Mouse (Mus musculus): ENCODE measurements around the gene Scn2a. TPM values are rescaled to one million over a fixed set of nuclear protein-coding genes. Genes with fewer than 3 reads are reported as not detected.
A peak's percentile ranks its signal among the peaks of the same experiment; 100 is the strongest.

Scn2a gene
- 49.5 and 54.7 TPM in 2 replicates for polyA plus RNA-seq (2015; fragmentation: Nextera tagmentation; extraction: Ambion mirVana)

- Histone ChIP-seq H3K27ac (ENCODE audit: low read depth, low read length) (peak within 1 kb of the TSS; percentile 41), H3K4me2 (ENCODE audit: low read length) (peak within 1 kb of the TSS; percentile 54), H3K27me3 (replicated peaks; ENCODE audit: control insufficient read depth, insufficient read depth, low read length) (no peaks in the 10 kb centered on the region), H3K4me3 (ENCODE audit: low read length) (peak within 1 kb of the TSS; percentile 41), H3K9ac (ENCODE audit: low read depth, low read length) (peak within 1 kb of the TSS; percentile 54), H3K4me1 (ENCODE audit: control insufficient read depth, insufficient read depth, low read depth, low read length) (no peaks in the 10 kb centered on the region; the same call in none of the 2 replicates), H3K36me3 (ENCODE audit: control insufficient read depth, insufficient read depth, low read length) (no peaks in the 10 kb centered on the region), H3K9me3 (ENCODE audit: control insufficient read depth, low read length) (no peaks in the 10 kb centered on the region)
- ATAC-seq, result peak; percentile 57
- WGBS, result 32% methylated on average over 9 of the region's 9 CpGs
Measured at GRCm38 (mm10) chr2:65620556-65621166, at the start of gene Scn2a. Scn2a (plus strand) TSS chr2:65620771.

DNA sequence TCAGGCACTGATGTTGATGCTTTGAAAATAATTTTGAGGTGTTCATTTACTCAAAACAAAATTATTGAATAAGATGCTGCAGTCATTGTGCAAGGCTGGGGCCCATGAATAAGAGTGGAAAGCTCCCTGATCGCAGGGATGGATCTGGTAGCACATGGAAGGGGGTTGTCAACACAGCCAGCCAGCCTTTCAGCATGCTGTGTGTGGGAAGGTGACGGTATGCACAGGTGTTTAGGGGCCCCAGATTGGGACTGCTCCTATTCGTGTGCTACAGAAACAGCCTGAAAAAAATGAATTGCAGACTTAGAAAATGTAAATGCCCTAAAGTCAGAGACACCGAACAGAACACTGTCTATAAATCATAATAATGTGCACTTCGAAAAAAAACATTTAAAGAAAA lies 32.9 kb upstream of the Scn2a start:
- H3K9me3 ChIP-seq (ENCODE audit: control insufficient read depth, low read length), result no peaks in the 10 kb centered on the region
- 82% methylated on average over 5 of the region's 5 CpGs for WGBS
- ATAC-seq, result no peak

GRCm38 (mm10) chr2:65607813-65608212 lies 12.8 kb upstream of the Scn2a start:
- no peaks in the 10 kb centered on the region for H3K9me3 ChIP-seq (ENCODE audit: control insufficient read depth, low read length)
- H3K36me3 ChIP-seq (ENCODE audit: control insufficient read depth, insufficient read depth, low read length), result no peaks in the 10 kb centered on the region
- H3K9ac ChIP-seq (ENCODE audit: low read depth, low read length), result no peak overlapping the region
- H3K4me1 ChIP-seq (ENCODE audit: control insufficient read depth, insufficient read depth, low read depth, low read length), result no peaks in the 10 kb centered on the region
- no peak overlapping the region for H3K4me2 ChIP-seq (ENCODE audit: low read length)
- H3K27ac ChIP-seq (ENCODE audit: low read depth, low read length), result no peak overlapping the region
- no peaks in the 10 kb centered on the region for H3K27me3 ChIP-seq (replicated peaks; ENCODE audit: control insufficient read depth, insufficient read depth, low read length)
- H3K4me3 ChIP-seq (ENCODE audit: low read length), result no peak overlapping the region
- ATAC-seq, result 0 out of 2 replicates have a peak, but pooled peaks have one; percentile 37

More for the DNA sequence above, 32.9 kb upstream of the Scn2a start:
- no peak overlapping the region for H3K4me3 ChIP-seq (ENCODE audit: low read length)
- H3K4me2 ChIP-seq (ENCODE audit: low read length), result no peak overlapping the region
- H3K9ac ChIP-seq (ENCODE audit: low read depth, low read length), result no peak overlapping the region
- no peak overlapping the region for H3K27ac ChIP-seq (ENCODE audit: low read depth, low read length)
- H3K27me3 ChIP-seq (replicated peaks; ENCODE audit: control insufficient read depth, insufficient read depth, low read length), result no peaks in the 10 kb centered on the region
- no peaks in the 10 kb centered on the region for H3K4me1 ChIP-seq (ENCODE audit: control insufficient read depth, insufficient read depth, low read depth, low read length)
- H3K36me3 ChIP-seq (ENCODE audit: control insufficient read depth, insufficient read depth, low read length), result no peaks in the 10 kb centered on the region

GRCm38 (mm10) chr2:65611887-65612286 lies 8.7 kb upstream of the Scn2a start:
- no peak overlapping the region for H3K27ac ChIP-seq (ENCODE audit: low read depth, low read length)
- no peak for ATAC-seq
- H3K27me3 ChIP-seq (replicated peaks; ENCODE audit: control insufficient read depth, insufficient read depth, low read length), result no peaks in the 10 kb centered on the region
- no peaks in the 10 kb centered on the region for H3K9me3 ChIP-seq (ENCODE audit: control insufficient read depth, low read length)
- WGBS, result 83% methylated on average over 4 of the region's 4 CpGs
- no peaks in the 10 kb centered on the region for H3K36me3 ChIP-seq (ENCODE audit: control insufficient read depth, insufficient read depth, low read length)
- H3K4me2 ChIP-seq (ENCODE audit: low read length), result no peak overlapping the region
- H3K4me1 ChIP-seq (ENCODE audit: control insufficient read depth, insufficient read depth, low read depth, low read length), result no peaks in the 10 kb centered on the region
- H3K9ac ChIP-seq (ENCODE audit: low read depth, low read length), result no peak overlapping the region
- H3K4me3 ChIP-seq (ENCODE audit: low read length), result no peak overlapping the region

DNA sequence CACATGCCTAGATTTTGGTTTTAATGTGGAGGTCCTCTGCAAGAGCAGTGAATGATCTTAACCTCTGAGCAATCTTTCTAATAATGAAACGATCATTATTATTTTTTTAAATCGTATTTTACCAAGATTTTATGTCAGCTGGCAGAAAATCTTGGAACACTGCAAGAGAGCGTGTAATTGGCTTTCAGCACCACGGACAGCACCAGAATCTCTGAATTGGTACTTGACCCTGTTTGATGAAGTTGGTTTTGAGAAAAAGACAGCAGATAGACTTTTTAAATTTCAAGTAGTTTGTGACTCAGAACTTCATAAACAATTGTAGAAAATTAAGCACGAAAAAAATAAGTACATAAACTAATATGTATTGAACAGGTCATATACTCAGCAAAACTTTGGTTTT lies 790 bp upstream of the Scn2a start:
- no peak overlapping the region for H3K27ac ChIP-seq (ENCODE audit: low read depth, low read length)
- WGBS, result 25% methylated on average over 5 of the region's 5 CpGs
- H3K27me3 ChIP-seq (replicated peaks; ENCODE audit: control insufficient read depth, insufficient read depth, low read length), result no peaks in the 10 kb centered on the region
- no peak overlapping the region for H3K9ac ChIP-seq (ENCODE audit: low read depth, low read length)
- no peaks in the 10 kb centered on the region for H3K36me3 ChIP-seq (ENCODE audit: control insufficient read depth, insufficient read depth, low read length)
- H3K9me3 ChIP-seq (ENCODE audit: control insufficient read depth, low read length), result no peaks in the 10 kb centered on the region
- no peak overlapping the region for H3K4me3 ChIP-seq (ENCODE audit: low read length)
- H3K4me2 ChIP-seq (ENCODE audit: low read length), result no peak overlapping the region
- ATAC-seq, result no peak
- no peaks in the 10 kb centered on the region; the same call in none of the 2 replicates for H3K4me1 ChIP-seq (ENCODE audit: control insufficient read depth, insufficient read depth, low read depth, low read length)

DNA sequence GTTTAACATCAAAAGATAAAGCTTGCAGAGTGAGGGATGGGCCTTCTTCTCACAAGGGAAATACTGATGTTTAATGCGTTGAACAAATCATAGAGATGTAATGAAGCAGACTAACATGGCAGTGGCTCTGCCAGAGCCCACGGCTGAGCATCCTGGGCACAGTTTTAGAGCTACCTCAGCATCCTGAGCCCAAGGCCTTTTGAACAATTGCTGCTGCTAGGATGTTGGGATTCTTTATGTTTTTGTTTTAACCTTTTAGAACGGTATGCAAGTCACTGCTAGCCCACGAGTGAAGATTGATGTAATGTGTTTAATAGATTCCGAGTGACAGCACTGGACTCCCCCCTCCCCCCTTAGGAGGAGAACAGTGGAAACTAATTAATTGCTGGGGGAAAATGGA lies 683 bp downstream of the Scn2a start:
- Histone ChIP-seq H3K27ac (ENCODE audit: low read depth, low read length) (peak overlapping the region; percentile 41), H3K4me3 (ENCODE audit: low read length) (peak overlapping the region; percentile 41), H3K36me3 (ENCODE audit: control insufficient read depth, insufficient read depth, low read length) (no peaks in the 10 kb centered on the region), H3K27me3 (replicated peaks; ENCODE audit: control insufficient read depth, insufficient read depth, low read length) (no peaks in the 10 kb centered on the region), H3K4me2 (ENCODE audit: low read length) (peak overlapping the region; percentile 54), H3K4me1 (ENCODE audit: control insufficient read depth, insufficient read depth, low read depth, low read length) (no peaks in the 10 kb centered on the region; the same call in none of the 2 replicates), H3K9me3 (ENCODE audit: control insufficient read depth, low read length) (no peaks in the 10 kb centered on the region), H3K9ac (ENCODE audit: low read depth, low read length) (peak overlapping the region; percentile 54)
- peak; percentile 82 for ATAC-seq
- WGBS, result 19% methylated on average over 5 of the region's 5 CpGs

DNA sequence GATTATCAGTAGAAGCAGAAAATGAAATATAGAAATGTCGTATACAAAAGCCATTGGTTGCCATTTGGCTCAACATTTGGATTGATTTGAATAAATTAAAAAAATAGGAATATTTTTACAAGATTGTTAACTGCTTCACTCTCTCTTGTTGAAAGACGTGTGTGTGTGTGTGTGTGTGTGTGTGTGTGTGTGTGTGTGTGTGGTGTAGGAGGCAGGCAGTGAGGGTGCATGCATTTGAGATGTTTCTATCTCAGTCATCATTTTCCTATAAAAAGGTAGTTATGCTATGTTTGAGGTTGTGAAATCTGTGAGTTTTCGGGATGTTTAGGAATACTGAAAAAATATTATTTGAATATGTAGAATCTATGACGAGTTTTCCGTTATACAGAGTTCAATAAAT lies 1.3 kb downstream of the Scn2a start:
- no peaks in the 10 kb centered on the region for H3K9me3 ChIP-seq (ENCODE audit: control insufficient read depth, low read length)
- WGBS, result 71% methylated on average over 5 of the region's 5 CpGs
- H3K4me3 ChIP-seq (ENCODE audit: low read length), result peak overlapping the region; percentile 41
- H3K36me3 ChIP-seq (ENCODE audit: control insufficient read depth, insufficient read depth, low read length), result no peaks in the 10 kb centered on the region
- H3K4me2 ChIP-seq (ENCODE audit: low read length), result peak overlapping the region; percentile 54
- H3K27me3 ChIP-seq (replicated peaks; ENCODE audit: control insufficient read depth, insufficient read depth, low read length), result no peaks in the 10 kb centered on the region
- H3K27ac ChIP-seq (ENCODE audit: low read depth, low read length), result no peak overlapping the region
- no peak for ATAC-seq
- no peaks in the 10 kb centered on the region; the same call in none of the 2 replicates for H3K4me1 ChIP-seq (ENCODE audit: control insufficient read depth, insufficient read depth, low read depth, low read length)
- H3K9ac ChIP-seq (ENCODE audit: low read depth, low read length), result no peak overlapping the region; the same call in 1 of the 2 replicates

DNA sequence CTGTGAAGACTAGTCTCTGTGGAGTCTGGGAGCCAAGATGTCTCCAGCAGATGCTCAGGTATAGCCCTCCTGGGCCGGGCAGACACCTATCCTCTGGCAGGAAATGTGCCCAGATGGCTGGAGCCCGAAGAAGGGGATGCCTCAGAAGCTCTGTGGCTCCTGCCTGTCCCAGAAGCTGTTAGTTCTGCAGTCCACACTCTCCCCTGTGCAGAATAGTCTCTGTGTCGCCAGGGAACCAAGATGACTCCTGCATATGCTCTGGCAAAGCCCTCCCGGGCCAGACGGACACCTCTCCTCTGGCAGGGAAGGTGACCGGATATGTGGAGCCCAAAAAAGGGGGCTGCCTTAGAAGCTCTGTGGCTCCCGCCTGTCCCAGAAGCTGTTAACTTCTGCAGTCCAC lies 32.1 kb downstream of the Scn2a start:
- Histone ChIP-seq H3K4me3 (ENCODE audit: low read length) (no peak overlapping the region), H3K36me3 (ENCODE audit: control insufficient read depth, insufficient read depth, low read length) (no peaks in the 10 kb centered on the region), H3K9ac (ENCODE audit: low read depth, low read length) (no peak overlapping the region), H3K9me3 (ENCODE audit: control insufficient read depth, low read length) (no peaks in the 10 kb centered on the region), H3K27ac (ENCODE audit: low read depth, low read length) (no peak overlapping the region), H3K4me2 (ENCODE audit: low read length) (no peak overlapping the region), H3K27me3 (replicated peaks; ENCODE audit: control insufficient read depth, insufficient read depth, low read length) (no peaks in the 10 kb centered on the region), H3K4me1 (ENCODE audit: control insufficient read depth, insufficient read depth, low read depth, low read length) (no peaks in the 10 kb centered on the region)
- no peak for ATAC-seq
- 90% methylated on average over 7 of the region's 7 CpGs for WGBS

DNA sequence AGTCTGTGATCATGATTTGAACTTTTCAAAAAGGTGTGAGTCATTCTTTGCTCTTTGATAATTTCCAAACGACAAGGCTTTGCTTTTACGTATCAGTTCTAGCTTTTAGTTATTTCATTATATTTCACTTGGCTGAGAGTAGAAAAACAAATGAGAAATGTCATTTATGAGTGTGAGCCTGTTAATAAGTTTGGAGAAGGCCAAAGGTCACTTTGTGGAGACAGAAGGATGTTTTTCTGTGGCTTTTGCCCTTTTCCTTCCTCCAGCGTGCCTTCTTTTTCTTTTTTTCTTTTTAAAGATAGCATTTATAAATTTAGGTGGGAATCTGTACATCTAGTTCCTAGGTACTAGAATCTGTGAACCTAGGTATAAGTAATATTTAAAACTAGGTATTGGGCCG lies 36.5 kb downstream of the Scn2a start:
- no peaks in the 10 kb centered on the region for H3K9me3 ChIP-seq (ENCODE audit: control insufficient read depth, low read length)
- H3K36me3 ChIP-seq (ENCODE audit: control insufficient read depth, insufficient read depth, low read length), result no peaks in the 10 kb centered on the region
- no peak for ATAC-seq
- no peak overlapping the region for H3K27ac ChIP-seq (ENCODE audit: low read depth, low read length)
- WGBS, result 82% methylated on average over 4 of the region's 4 CpGs
- H3K27me3 ChIP-seq (replicated peaks; ENCODE audit: control insufficient read depth, insufficient read depth, low read length), result no peaks in the 10 kb centered on the region
- H3K4me2 ChIP-seq (ENCODE audit: low read length), result no peak overlapping the region
- no peak overlapping the region for H3K4me3 ChIP-seq (ENCODE audit: low read length)
- H3K4me1 ChIP-seq (ENCODE audit: control insufficient read depth, insufficient read depth, low read depth, low read length), result no peaks in the 10 kb centered on the region
- no peak overlapping the region for H3K9ac ChIP-seq (ENCODE audit: low read depth, low read length)

Measured in hindbrain, embryonic 16.5 days (tissue).